Mouse (Mus musculus) layer of hippocampus, adult 11-12 months (tissue): Measurements from ENCODE around the gene Hyls1.
"Not testable (repeated sequence)": the region's sequence is repeated elsewhere in the genome, so short reads cannot be mapped to it uniquely, and the experiment has no call there.

Source experiments
- DNase-seq: peaks from one replicate; pipeline ENCODE4 v3.0.0; 2022; ENCODE audit warnings: low spot score

Gene Hyls1

GRCm38 (mm10) chr9:35569571-35570534 lies at the start of gene Hyls1, which contains the start of gene Pate2:
Gene Hyls1, minus strand, starts transcription at chr9:35570398.
Gene Pate2, plus strand, starts transcription at chr9:35570284.
- peak; percentile 93 for DNase-seq

DNA sequence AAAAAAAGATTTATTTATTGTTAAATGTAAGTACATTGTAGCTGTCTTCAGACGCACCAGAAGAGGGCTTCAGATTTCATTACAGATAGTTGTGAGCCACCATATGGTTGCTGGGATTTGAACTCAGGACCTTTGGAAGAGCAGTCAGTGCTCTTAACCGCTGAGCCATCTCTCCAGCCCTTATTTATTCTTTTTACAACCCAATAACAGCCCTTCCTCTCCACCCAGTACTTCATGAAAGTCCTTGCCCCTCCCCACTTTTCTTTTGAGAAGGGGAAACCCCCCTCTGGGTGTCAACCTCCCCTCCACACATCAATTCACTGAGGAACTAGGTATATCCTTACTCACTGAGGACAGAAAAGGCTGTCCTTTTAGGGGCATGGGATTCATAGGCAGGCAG lies 46.6 kb upstream of the Hyls1 start:
- not testable (repeated sequence) for DNase-seq

DNA sequence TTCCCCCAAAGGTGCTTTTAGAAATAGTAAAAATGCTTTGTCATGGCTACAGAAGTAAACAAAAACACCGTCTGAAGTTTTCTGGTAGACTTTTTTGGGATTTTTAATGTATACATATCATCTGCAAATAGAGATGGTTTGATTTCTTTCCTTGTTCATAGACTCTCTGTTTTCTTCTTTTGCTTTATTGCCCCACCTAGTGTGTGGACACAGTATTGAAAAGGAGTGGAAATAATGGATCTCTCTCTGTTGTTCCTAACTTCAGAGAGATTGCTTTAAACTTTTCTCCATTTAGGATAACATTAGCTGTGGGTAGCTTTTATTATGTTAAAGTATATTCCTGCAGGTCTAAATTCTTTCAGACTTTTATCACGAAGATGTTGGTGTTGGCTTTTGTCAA lies 43.8 kb upstream of the Hyls1 start:
- DNase-seq = no peak

- DNase-seq = no peak
Measured at GRCm38 (mm10) chr9:35611841-35612240, 41.6 kb upstream of the Hyls1 start, which contains the start of gene Pate4. Gene Pate4, minus strand, starts transcription at chr9:35611941.

DNA sequence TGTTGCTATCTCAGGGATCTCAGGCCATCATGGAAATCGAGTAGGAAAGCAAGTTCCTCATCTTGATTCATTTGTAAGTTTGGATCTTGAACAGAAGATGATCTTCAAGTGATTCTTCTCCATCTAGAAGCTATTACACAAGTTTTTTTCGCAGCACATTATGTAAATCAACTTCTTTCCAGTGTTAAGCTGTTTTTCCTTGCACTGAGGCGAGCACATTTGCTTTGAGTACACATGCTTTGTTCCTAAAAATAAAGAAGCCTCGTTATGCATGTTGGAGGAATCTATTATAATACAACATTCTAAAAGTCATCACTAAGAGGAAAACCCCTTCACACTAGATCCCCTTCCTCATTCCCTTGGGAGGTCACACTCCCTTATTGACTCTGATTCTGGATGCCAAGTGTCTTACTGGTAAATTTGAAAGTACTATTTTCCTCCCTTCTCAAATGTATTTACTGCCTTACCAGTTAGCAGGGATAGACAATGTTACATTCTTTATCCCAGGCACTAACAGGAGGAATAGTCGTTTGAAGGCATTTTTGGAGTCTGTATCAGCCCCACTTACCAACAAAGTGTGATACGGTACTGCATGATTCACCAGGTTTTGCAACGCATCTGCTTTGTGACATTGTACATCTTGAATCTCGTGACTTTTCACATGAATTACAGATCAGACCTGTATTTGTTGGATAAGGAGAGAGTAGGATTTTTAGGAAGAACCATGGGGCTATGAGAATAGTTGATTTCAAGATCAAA lies 37.6 kb upstream of the Hyls1 start:
- DNase-seq = no peak

- peak; percentile 41 for DNase-seq
Measured at GRCm38 (mm10) chr9:35592903-35593302, 22.7 kb upstream of the Hyls1 start.

GRCm38 (mm10) chr9:35587674-35588073 lies 17.5 kb upstream of the Hyls1 start:
- no peak for DNase-seq

DNA sequence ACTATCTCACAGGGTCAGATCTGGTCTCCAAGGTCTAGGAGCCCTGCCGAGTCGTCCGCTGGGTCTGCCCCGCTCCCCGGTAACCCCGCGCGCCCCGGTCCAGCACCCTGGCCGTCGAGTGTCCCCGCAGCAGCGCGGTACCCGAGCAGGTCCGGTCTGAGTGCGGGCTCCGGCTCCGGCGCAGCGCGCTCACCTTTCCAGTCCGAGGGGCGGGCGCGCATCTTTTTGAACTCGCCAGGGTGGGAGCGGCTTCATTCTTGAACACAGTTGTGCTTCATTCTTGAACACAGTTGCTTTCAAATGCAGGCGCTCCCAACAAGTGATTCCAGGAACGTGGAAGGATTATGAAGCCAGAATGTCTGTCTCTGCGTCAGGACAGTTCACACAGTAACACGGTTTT lies 4.2 kb upstream of the Hyls1 start:
- no peak for DNase-seq

DNA sequence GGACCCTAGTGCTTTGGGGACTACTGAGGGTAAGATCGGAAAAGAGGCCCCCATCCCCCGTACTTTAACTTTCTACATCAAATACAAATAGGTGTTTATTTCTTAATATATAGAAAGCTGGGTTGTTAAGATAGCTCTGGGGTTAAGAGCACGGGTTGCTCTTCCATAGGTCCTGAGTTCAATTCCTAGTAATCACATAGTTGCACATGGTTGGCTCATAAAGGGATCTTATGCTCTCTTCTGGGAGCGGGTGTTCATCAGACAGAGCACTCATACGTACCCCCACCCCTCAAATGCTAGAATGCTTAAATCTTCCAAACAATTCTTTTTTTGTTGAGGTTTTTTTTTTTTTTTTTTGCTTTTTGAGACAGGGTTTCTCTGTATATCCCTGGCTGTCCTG lies 465 bp upstream of the Hyls1 start:
- DNase-seq = no peak

GRCm38 (mm10) chr9:35567995-35568394 lies 2.2 kb downstream of the Hyls1 start:
- no peak for DNase-seq

DNA sequence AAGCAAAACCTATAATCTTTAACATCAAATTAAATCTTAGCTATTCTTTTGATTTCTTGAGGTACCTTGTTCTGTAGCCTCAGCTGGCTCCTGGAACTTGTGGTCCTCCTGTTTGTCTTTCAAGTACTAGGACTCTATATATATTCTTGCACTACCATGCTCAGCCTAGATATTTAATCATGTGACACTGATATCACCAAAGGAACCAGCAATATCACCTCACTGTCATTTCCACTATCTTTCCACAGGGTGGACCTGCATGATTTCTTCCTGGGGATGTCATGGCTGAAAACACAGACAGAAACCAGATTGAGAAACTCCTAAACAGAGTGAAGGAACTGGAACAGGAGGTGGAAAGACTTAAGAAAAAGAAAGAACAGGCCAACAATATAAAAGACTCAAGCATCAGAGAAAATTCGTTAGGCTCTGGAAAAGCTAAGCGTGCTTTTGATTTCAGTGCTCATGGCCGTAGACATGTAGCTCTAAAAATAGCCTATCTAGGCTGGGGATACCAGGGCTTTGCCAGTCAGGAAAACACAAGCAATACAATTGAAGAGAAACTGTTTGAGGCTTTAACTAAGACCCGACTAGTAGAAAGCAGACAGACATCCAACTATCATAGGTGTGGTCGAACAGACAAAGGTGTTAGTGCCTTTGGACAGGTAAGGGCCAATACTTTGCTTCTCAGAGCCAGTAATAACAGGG lies 5.5 kb downstream of the Hyls1 start:
- DNase-seq = no peak

- DNase-seq = no peak
Measured at GRCm38 (mm10) chr9:35561583-35561982, 8.6 kb downstream of the Hyls1 start.

DNA sequence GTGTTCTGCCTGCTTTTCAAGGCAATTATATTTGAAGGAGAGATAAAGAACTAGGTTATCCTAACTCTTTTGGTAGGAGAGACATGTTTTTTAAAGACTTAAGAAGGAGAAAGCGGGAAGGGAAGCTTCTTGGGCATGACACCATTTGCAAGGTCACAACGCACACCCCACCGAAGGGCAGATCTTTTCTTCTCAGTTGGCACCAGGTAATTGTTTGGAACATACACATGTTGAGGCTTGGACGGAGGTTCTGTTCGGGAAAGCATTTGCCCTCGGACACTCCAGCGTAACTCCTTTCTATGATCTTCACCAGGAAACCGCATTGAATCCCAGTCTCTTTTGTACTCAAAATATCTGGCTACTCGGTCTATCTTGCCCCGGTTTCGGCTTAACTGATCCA lies 9.1 kb downstream of the Hyls1 start:
- DNase-seq = no peak

DNA sequence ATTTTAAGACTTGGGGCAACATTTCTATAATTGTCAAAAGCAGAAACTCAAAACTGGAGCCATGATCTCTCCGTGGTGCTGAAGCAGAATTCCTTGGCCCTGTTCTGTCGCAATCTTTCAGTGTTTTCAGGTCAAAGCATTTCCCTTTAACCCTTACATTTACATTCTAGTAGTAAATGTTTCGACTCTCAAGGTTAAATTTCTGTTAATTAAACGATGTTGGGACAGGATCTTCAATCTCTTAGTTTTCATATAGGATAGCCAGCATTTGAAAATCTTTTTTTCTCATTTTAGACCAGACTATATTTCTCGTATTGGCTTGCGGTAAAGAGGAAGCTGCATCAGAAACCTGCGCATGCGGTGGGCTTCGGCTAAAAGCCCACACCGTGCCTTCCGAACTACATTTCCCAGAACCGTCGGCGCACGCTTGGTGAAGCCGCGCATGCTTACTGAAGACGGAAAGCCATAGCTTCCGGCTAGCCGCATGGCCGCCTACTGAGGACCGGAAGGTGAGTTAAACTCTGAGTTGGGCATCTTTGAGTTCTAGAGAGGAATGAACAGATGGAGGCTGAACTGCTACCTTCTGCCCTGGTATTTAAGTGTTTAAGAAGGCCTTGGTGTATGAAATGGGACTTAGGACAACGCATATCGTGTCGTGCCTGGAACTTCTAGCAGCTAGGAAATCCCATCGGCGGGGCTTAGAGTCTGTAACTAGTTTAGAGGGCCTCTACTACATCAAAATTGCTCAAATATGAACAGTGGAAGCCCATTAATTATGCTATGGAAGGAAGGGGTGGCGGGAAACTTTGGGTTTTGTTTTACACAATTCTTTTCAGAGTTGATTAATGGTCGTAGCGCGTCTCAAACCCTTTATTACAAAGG lies 10.9 kb downstream of the Hyls1 start:
- DNase-seq = peak; percentile 83

DNA sequence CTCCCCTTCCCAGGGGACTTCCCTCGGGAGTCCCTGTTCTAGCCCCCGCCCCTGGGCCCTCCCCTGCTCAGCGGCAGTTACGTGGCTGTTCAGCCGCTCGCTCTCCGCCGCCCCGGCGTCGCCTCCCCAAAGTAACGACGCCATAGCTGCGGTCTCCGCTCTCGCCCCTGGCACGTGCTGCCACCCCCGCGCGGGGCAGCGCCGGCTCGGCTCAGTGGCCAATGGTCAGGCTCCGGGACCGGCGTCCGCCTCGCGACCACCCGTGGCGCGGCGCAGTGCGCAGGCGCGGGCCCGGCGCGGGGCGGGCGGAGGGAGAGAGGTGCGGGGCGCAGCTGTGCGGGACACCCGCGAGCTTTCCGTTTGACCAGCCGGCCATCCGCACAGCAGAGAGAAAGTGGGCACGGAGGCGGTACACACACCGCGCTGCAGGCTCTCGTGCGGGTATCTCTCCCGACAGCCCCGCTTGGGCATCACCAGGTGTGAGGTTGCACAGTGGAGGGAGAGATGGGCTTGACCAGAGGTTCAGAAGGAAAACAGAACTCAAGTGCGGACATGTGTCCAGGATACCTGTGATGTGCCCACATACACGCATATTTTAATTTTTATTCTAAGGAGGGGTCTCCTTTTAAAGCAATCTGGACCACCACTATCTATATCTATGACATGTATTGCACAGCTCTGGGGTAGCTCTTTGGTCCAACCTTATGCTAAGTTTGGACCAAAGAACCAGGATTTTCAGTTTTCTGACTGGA lies 11.8 kb downstream of the Hyls1 start, which contains the start of the genes Ddx25 and Pus3:
Ddx25 (minus strand) TSS at position 272 of the 752 bp plus-strand sequence.
Pus3 (plus strand) TSS at position 339 of the 752 bp plus-strand sequence.
- DNase-seq = peak; percentile 70

DNA sequence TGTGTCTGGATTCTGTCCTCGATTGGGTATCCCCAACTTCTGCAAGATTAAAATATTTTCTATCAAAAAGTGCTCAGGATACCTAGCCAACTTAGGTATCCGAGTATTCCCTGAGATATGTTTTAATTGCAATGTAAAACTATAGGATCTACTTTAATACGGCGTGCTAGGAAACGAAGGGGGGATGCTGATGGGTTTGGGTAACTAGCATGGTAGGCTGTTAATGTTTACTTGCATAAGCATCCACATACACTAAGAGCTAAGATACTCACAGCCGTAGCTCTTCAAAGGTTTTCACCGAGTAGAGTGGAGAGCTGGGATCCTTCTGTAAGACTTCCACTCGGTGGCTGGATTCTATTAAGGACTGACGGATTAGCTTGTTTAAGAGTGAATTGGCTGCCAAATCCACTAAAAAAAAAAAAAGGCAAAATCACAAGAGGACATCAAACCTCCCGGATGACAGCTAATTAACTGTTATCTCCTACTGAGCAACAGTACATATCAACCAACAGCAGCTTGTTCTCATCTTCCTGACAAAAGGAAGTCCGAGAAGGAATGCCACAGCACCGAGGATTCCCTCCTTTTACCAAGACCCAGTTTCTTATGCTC lies 13.6 kb downstream of the Hyls1 start:
- no peak for DNase-seq

- no peak for DNase-seq
Measured at GRCm38 (mm10) chr9:35548455-35548854, 21.7 kb downstream of the Hyls1 start.

DNA sequence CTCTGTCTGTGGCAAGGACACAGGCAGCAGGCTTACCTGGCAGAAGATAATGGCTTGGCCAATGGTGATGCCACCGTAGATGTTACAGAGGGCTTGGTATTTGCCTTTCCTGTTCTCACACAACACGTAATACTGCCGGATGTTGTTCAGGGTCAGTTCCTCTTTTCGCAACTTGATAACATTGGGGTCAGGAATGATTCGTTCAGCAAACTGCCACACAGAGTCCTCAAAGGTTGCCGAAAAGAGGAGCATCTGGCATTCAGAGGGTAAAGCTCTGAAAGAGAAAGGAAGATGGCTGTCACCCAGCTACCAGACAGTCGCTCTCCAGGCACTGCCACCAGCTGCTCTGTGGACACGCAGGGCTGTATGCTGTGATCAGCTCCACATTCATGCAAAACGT lies 23.5 kb downstream of the Hyls1 start:
- no peak for DNase-seq

GRCm38 (mm10) chr9:35545704-35546103 lies 24.5 kb downstream of the Hyls1 start:
- no peak for DNase-seq

DNA sequence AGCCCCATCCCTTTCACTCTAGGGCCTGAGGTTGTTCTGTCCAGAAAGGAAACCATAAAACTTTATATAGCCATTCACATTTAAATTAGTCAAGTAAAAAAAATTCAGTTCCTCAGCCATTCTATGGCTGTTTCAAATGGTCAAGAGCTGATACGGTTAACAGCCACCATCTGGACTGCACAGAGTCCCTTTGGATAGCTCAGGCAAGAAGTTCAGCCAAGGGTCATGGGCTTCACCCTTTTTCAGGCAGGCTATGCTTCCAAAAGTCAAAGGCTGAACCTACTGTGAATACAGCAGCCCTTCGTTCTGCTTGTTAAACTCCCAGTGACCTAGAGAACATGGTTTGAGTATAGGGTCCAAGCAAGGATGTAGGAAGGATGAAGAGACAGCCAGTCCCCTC lies 25.5 kb downstream of the Hyls1 start:
- DNase-seq = no peak
